Mouse (Mus musculus) bone marrow macrophage, adult 2 months (primary cell): ENCODE measurements around the gene Mettl24. TPM values are rescaled to one million over a fixed set of nuclear protein-coding genes. Genes with fewer than 3 reads are reported as not detected.
"Not testable (repeated sequence)": the region's sequence is repeated elsewhere in the genome, so short reads cannot be mapped to it uniquely, and the experiment has no call there.

Source experiments
- H3K27ac ChIP-seq: 2 replicates; pipeline ENCODE4 v1.5.1; 2012; ENCODE audit warnings: low read depth, low read length; ENCODE audit not compliant: insufficient read depth
- H3K4me1 ChIP-seq: 2 replicates; pipeline ENCODE4 v1.6.1; 2012; ENCODE audit warnings: low read length; ENCODE audit not compliant: control insufficient read depth, insufficient read depth
- H3K4me3 ChIP-seq: 2 replicates; pipeline ENCODE4 v1.5.1; 2012; ENCODE audit warnings: mild to moderate bottlenecking, low read length, moderate library complexity; ENCODE audit not compliant: insufficient read depth
- CTCF ChIP-seq: IDR thresholded peaks from 2 replicates; pipeline ENCODE4 v1.5.1; 2012; ENCODE audit warnings: low read depth, mild to moderate bottlenecking, low read length, moderate library complexity
- POLR2A ChIP-seq: IDR thresholded peaks from 2 replicates; pipeline ENCODE4 v1.6.1; 2012; ENCODE audit warnings: mild to moderate bottlenecking, low read depth, low read length, borderline replicate concordance
- polyA plus RNA-seq: library from polyadenylated mRNA; stranded (reverse); fragments of >200 nt; gene quantifications from 2 replicates; pipeline ENCODE4 v1.2.4, GENCODE M21; 2012; ENCODE audit not compliant: missing spikeins, insufficient read depth, insufficient read length

Mettl24 gene
- polyA plus RNA-seq, 1 experiment, result not detected

GRCm38 (mm10) chr10:40726989-40727388, 43.9 kb downstream of the Mettl24 start:
- TF ChIP-seq POLR2A, result no peak
- no peak for TF ChIP-seq CTCF
- H3K27ac ChIP-seq, result no peak overlapping the region

GRCm38 (mm10) chr10:40730200-40730599, 47.1 kb downstream of the Mettl24 start:
- Histone ChIP-seq H3K4me3 (no peak overlapping the region), H3K4me1 (no peaks in the 10 kb centered on the region), H3K27ac (no peak overlapping the region)
- TF ChIP-seq CTCF (no peak), POLR2A (no peak)

More at GRCm38 (mm10) chr10:40726989-40727388, 43.9 kb downstream of the Mettl24 start:
- Histone ChIP-seq H3K4me3 (no peak overlapping the region), H3K4me1 (no peaks in the 10 kb centered on the region)

GRCm38 (mm10) chr10:40733291-40733690, 50.2 kb downstream of the Mettl24 start:
- peaks cover under 1% of the 10 kb centered on the region; the same call in 1 of the 2 replicates for H3K4me1 ChIP-seq
- no peak overlapping the region for H3K4me3 ChIP-seq
- TF ChIP-seq CTCF (no peak), POLR2A (no peak)
- no peak overlapping the region for H3K27ac ChIP-seq

- no peak overlapping the region for H3K4me3 ChIP-seq
- TF ChIP-seq POLR2A, result no peak
- TF ChIP-seq CTCF, result no peak
- H3K4me1 ChIP-seq, result peaks cover 3% of the 10 kb centered on the region
- H3K27ac ChIP-seq, result no peak overlapping the region
These were observed 53.1 kb downstream of the Mettl24 start for GRCm38 (mm10) chr10:40736172-40736571.

GRCm38 (mm10) chr10:40737274-40738112, 54.4 kb downstream of the Mettl24 start:
- TF ChIP-seq CTCF (no peak), POLR2A (no peak)
- Histone ChIP-seq H3K4me1 (peaks cover 3% of the 10 kb centered on the region), H3K27ac (no peak overlapping the region), H3K4me3 (no peak overlapping the region)

- no peak overlapping the region for H3K4me3 ChIP-seq
- TF ChIP-seq POLR2A (no peak), CTCF (no peak)
- H3K27ac ChIP-seq, result no peak overlapping the region
- H3K4me1 ChIP-seq, result peaks cover 3% of the 10 kb centered on the region
These were observed 57.6 kb downstream of the Mettl24 start for GRCm38 (mm10) chr10:40740696-40741095.

GRCm38 (mm10) chr10:40750293-40751047, 67.4 kb downstream of the Mettl24 start:
- Histone ChIP-seq H3K27ac (no peak overlapping the region), H3K4me3 (no peak overlapping the region), H3K4me1 (no peaks in the 10 kb centered on the region)
- TF ChIP-seq CTCF, result no peak
- TF ChIP-seq POLR2A, result no peak

- TF ChIP-seq POLR2A (no peak), CTCF (no peak)
- H3K4me3 ChIP-seq, result no peak overlapping the region
- H3K4me1 ChIP-seq, result no peaks in the 10 kb centered on the region
- H3K27ac ChIP-seq, result no peak overlapping the region
These were observed 68.1 kb downstream of the Mettl24 start for GRCm38 (mm10) chr10:40751157-40751556.

GRCm38 (mm10) chr10:40753036-40753435, 70.0 kb downstream of the Mettl24 start:
- Histone ChIP-seq H3K4me1 (no peaks in the 10 kb centered on the region), H3K27ac (no peak overlapping the region), H3K4me3 (no peak overlapping the region)
- TF ChIP-seq POLR2A (no peak), CTCF (no peak)

GRCm38 (mm10) chr10:40758171-40759010, 75.3 kb downstream of the Mettl24 start:
- TF ChIP-seq CTCF (no peak), POLR2A (no peak)
- no peaks in the 10 kb centered on the region for H3K4me1 ChIP-seq
- H3K4me3 ChIP-seq, result no peak overlapping the region
- H3K27ac ChIP-seq, result no peak overlapping the region

- H3K4me3 ChIP-seq, H3K27ac ChIP-seq, H3K4me1 ChIP-seq: not testable (repeated sequence)
These were observed 76.5 kb downstream of the Mettl24 start for GRCm38 (mm10) chr10:40759391-40760194.
